Mouse (Mus musculus) kidney, adult 9 months (tissue): ENCODE results near the gene Gm20431.
A peak's percentile ranks its signal among the peaks of the same experiment; 100 is the strongest.

Experiments
- DNase-seq: peaks from one replicate; pipeline ENCODE4 v3.0.0; 2022

Gene Gm20431

DNA sequence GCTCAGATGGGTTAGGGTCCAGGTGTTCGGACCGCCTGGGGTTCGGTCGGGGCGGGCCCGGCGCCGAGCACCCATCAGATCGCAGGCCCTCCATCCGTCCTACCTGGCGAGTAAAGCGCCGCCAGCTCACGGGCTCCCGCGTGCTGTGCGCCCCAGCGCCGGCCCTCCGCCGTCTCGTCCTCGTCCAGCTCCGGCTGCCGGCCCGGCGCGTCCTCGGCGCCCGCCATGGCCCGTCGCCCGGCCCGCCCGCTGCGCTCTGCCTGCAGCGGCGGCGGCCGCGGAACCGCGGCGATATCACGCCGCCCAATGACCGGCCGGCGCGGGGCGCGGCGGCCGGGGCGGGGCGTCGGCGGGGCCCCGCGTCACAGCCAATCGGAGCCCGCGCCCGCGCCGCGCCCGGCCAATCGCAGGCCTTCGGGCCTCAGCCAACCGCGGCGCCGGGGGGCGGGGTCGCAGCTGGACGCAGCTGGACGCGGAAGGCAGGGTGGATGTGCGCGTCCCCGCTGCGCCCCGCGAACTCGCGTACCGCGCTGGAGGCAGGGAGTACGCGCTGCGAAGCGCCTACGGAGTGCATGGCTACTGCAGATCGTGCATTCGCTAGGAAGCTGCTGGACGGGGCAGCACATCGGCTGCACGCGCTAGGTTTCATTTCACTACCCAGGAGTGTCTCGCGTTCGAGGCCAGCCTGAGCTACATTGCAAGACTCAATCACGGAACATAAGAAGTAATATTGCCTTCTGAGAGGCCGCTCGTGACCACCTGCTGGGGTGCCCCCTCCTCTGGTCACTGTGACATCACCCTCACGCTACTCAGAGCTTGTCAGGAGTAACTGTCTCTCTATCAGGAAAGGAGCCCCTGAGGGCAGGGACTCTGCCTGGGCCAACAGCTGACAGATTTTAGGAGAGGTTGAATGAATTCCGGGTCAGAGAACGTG is at the start of gene Gm20431:
Gene Gm20431, minus strand, starts transcription at position 227 of the 934 bp plus-strand sequence.
- peak; percentile 95 for DNase-seq

DNA sequence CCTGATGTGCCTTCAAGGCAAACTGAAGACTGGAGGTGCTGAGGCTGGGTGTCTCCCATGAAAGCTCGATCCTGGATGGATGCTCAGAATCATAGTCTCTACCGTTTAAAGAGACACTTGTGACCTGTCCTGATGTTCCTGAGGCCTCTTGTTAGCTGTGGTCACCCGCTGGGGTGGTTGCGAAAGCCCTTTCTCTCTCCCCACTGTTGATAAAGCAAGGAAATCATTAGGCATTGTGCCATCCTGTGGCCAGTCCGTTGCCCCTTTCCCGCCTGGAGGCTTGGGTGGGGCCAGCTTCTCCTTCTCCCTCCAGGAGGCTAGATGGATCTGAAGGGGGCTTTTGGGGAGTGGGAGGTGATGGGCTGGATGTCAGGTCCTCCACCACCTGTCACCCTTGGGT is 49.3 kb upstream of the Gm20431 start:
- DNase-seq = no peak

DNA sequence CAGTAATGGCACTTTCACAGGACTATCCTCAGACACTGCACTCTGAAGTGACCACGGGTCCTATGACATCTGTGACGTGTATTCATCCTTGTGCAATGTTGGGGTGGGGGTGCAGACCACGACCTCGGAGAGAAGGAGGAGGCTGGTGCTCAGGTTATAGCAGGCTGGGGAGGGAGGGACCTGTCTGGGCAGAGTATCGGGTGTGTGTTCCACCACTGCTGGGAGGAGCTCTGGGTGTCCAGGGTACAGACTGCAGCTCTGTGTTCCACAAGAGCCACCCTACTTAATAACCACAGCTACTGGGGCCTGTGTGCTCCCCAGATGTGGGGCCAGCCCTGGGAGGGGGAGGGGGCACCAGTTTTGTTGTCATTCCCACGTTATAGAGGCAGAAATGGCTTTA is 48.7 kb upstream of the Gm20431 start:
- DNase-seq = no peak

DNA sequence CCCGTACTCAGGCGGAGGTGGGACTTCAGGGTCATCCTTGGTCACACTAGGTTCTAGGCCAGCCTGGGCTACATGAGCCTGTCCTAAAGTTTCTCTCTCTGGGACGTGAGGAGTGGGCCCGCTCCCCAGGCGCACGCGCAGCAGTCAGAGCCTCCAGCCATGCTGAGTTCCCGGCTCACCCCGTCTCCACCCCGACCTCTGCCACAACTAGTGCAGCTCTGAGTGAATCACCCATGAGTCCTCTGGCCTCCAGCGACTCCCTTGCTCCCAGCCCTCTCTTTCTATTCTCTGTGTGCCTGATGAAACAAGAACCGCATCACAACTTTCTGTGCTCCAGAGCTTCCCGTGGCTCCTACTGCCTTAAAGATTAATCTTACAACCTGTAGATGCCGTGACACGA is 47.1 kb upstream of the Gm20431 start:
- no peak for DNase-seq

DNA sequence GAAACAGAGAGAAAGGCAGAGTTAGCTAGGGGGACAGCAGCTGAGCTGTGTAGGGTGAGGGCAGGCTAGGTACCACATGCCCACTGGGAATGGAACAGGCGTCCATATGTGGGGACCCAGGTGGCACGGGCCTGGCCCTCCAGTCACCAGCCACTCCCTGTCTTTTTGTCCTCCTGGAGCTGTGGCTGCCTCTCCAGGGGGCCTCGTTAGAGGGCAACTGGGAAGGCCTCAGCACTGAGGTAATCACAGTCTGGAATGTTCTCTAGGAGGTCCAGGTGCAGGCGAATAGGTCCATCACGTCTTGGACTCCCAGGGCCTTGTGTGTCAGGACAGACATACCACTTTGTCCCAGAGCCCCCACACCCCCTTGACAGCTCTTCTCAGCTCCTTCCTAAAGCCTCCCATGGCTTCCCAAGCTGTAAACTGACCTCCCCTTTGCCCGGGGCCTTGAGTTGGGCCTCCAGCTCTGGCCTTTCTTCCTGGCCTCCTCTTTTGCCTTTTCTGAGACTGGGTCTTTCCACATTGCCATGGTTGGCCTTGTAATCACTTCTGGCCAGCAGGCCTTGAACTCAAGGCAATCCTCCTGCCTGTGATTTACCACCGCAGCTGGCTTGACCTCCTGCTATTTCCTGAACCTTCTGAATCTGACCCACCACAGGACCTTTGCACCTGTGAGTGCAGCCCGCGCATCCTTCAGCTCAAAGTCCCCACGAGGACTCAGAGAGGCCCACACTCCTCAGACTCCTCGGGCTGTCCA is 45.1 kb upstream of the Gm20431 start:
- DNase-seq = no peak

DNA sequence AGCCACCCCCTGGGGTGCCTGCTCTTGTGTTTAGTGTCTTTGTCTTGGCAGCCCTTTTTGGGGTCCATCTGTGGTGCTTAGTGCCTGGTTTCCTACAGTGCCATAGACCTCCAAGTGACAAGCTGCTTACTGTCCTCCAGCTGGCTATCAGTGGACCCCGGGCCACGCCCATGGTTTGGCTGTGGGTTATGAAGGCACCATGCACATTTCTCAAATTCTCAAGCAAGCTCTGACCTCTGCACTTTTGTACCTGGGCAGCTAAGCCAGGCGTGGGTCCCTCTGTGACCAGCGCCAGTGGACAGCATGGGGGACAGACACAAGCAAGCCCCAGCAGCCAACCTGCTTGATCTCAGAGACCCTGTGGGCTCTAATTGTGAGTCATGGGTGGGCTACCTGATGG is 43.1 kb upstream of the Gm20431 start:
- peak; percentile 33 for DNase-seq

DNA sequence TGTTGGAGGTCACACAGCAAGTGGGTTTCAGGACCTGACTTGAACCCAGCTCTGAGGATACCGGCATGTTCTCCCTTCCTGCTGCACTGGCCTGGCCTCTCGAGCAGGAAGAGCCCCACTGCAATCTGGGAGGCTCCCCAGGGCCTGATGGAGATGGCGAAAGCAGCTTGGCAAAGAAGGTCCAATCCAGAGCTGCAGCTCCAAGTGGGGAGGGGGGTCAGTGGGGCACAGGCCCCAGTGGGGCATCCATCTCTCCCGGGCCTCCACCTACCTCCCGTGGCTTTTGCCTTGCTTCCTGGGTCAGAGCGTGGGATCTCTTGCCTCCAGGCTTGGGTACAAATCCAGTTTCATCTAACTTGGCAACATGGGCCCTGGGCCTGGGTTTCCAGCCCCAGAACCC is 40.8 kb upstream of the Gm20431 start:
- no peak for DNase-seq

DNA sequence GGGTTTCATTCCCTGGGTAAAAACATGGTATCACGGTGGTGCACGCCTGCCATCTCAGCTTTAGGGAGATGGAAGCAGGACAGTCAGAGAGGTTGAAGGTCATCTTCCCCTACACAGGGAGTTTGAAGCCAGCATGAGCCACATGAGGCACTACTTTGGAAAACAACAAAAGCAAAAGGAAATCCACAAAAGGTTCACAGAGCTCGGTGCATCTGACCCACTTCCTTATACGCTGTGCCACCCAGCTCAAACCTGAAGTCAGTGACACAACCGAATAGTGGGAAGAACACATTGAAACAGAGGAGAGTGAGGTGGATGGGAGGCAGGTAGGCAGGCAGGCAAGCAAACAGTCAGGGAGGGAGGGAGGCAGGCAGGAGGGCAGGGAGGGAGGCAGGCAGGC is 40.2 kb upstream of the Gm20431 start:
- DNase-seq = no peak

DNA sequence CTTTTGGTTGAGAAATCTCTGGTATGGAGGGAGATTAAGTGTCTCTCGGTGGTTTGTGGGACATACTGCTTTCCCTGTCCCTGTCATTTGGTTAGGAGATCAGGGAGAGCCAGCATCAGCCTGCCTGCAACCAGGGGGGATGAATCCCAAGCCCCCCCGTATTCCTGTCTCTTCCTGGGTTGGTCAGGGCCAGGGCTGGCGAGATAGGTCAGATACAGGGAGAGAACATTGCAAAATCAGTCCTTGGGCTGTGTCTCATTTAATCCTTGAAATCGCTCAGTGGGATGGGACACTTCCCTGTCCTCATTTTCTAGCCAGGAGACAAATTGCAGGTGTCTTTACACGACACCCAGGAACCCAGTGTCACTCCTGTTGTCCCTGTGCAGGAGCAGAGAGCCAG is 38.7 kb upstream of the Gm20431 start:
- no peak for DNase-seq

DNA sequence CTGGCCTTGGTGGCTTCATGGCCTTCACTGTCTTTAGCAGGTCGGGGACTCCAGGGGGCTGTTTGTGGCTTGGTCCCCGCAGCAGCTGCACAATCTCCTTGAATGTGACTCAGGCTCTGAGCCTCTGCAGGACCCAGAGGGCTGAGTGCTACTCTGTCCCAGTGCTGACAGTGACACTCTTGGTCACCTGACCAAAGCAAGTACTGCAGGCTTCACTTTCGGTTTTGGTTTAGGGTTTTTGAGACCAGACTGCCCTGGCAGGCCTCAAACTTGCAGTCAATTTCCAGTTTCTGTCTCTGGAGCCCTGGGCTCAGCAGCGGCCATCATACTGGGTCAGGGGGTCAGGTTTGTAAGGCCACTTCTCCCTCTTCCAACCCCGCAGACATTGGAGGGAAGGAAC is 36.6 kb upstream of the Gm20431 start:
- peak; percentile 76 for DNase-seq

DNA sequence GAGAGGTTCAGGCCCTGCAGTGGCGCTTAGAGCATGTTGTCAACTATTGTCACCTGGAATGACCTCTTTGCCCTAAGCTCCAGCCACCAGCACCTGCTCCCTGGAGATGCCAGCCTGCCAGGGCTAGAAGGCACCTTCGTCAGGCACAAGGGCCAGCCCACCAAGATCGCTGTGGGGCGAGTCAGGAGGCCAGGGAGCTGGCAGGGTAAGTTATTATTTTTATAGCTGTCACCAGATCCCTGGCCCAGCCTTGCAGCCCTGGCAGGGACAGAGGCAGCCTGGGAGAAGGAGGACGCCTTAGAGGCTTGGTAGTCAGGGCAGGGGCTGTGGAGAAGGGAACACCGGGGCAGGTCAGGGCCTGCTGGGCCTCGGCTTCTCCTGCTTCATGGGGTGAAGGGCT is 34.8 kb upstream of the Gm20431 start:
- DNase-seq = no peak

DNA sequence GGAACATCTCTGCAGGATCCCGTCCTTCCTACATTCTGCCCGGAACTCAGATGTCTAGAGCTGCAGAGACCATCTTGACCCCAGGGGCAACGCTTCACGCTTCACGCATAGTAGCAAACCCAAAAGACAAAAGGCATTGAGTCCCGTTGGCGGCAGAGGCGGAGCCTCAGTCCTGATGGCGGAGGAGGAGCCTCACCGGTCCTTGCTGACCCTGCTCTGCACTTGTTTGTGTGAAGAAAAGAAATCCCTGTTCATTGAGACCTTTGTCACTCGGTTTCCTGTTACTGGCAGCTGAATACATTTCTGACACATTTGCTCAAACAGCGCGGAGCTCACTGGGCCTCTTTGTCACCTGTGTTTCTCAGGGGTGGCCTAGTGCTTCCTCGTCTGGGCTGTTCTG is 34.2 kb upstream of the Gm20431 start:
- no peak for DNase-seq

DNA sequence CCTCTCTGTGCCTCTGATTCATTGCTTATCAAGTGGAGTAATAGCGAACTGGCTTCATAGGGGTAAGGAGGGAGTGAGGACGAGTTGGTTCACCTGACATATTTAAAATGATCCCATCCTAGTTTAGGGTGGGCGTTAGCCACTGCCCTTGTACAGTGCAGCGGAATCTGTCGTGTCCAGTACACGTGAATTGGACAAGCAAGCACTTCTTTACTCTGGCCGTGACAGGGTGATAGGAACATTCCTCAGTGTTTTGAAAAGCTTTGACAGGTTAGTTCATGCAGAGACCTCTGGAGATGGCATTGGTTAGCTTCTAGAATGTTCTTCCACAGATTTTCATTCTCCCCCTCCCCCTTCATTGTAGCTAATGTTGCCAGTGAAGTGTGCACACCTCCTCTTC is 33.7 kb upstream of the Gm20431 start:
- DNase-seq = no peak

DNA sequence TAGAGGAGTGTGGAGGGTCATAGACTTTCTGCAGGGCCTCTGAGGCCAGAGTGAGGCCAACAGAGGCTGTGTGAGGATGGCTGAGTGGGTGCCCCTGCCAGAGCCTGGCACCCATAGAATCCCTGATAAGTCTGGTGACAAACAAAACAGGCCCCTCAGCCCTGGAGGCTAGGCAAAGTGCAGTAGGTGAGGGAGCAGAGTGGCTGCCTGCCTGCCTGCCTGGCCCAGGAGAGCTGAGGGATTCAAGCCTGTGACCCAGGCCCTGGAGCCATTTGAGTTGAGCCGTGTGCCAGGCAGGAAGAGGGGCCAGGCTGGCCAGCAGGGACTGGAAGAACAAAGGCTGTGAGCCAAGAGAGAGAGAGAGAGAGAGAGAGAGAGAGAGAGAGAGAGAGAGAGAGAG is 32.9 kb upstream of the Gm20431 start:
- DNase-seq = no peak

DNA sequence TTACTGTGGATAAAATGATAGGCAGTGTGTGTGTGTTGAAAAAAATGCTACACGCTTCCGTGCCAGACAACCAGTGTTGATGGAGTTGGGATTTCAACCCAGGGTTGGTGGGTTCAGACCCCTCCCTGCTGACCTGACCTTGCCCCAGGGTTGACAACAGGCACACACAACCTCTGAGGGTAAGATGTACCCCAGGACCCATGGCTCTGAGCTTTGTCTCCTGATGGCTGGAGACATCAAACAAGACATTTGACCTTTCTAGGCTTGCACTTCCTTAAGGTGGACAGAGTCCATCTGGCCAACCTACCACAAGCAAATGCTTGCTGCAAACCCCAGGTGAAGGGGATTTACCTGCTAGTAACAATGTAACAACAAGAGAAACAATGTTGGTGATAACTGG is 32.2 kb upstream of the Gm20431 start:
- no peak for DNase-seq

DNA sequence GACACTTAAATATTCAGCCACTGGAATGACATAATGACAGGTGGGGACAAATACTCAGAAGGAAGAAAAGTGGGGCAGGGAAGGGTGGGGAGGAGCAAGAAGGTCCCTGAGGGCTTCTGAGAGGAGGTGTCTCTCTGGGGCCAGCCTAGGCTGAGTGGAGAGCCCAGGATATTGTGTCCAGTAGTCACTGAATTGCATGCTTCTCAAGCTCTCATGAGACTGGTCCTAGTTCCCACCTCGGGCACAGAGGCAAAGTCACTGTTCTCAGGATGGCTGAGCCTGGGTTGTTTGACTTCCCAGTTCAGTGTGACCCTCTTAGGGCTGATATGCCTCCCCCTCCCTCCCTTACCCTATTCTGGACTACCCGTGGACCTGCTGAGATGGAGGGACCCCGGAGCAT is 31.5 kb upstream of the Gm20431 start:
- no peak for DNase-seq

DNA sequence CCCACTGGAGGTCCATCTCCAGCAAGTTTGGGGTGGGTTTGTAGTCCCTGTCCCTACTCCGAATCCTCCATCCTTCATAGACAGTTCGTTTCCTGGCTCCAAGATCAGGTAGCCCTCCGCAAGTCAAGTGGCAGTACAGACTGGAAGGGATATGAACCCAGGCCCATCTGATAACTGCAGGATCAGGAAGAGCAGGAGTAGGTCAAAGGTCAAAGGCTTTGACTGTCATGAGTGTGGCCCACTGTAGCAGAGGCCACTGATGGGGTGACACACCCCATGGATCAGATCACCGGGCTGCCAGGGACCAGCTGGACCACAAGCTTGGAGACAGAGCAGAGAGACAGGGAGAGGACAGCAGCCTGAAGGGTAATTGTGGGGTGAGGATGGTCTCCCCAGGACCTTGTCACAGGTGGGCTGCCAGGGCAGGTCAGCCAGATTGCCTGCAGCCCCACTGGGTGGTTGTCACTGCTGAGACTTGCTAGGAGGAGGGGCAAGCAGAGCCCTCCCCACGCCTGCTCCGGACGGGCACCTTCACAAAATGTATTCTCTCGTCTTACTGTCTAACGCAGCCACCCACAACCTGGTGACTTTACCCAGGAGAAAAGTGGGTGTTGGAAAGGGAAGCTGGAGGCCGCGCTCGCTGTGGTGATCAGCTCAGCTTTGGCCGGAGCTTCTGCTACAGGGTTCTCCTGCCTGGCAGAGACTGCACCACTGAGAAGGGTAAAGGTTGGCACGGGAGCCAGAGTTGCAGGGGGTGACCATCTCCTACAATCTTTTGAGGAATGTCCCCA is 30.8 kb upstream of the Gm20431 start:
- DNase-seq = no peak

DNA sequence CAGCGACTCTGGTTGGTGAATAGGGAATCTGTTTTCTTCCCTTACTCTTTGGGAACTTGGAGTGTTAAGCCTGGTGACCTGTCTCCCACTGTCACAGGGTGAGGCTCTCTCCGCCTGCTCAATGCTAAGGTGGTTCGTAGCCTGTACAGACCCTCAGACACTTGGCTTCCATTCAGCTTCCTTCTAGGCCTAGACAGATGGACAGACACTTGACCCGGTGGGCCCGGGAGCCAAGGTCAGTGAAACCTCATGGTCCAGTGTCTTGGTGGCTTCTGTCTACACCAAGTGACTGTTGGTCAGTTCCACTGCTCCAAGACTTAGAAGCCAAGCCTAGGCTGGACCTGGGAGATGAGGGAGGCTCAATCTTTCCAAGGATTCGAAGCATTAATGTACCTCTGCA is 30.1 kb upstream of the Gm20431 start:
- DNase-seq = no peak

DNA sequence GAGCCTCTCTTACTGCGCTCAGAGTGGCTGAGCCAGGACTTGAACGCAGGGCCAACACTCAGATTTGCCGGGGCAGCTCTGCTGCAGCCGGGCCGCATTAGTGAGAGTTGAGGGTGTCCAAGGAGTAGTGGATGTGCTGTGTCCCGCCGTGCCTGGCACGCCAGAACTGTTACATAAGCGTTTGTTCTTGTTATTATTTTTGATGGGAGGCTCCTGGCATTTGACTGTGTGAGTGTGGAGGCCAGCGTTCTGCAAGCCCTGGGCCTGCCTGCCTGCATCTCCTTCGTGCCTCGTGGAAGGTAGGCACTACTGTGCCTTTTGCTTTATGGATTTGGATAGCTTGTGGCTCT is 29.6 kb upstream of the Gm20431 start:
- peak; percentile 70 for DNase-seq

DNA sequence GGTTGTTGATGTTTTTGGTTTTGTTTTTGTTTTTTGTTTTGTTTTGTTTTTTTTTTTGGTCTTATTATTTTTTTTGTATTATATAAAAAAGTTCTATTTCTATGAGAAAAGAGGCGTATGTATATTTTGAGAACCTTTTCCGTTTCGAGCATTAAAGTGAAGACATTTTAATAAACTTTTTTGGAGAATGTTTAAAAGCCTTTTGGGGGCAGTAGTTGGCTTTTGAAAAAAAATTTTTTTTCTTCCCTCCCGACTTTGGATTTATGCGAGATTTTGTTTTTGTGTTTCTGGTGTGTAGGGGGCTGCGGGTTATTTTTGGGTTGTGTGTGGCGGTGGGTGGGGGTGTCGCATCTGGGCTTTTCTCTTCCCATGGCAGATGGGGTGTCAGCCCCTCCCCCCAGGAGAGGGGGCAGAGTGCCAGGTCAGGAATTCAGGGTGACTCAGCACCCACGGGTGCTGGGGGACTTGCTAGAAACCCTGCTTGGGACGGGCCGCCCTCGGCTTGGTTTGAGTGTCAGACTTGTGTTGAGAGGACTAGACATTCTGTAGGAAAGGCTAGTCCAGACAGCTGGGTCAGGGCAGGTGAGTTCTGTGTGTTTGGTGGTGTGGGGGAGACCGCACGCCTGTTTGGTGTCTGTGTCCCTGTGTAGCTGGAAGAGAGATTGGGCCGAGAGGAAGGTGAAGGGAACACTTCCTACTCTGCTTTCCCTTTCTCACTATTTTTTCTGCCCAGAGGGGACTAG is 29.1 kb upstream of the Gm20431 start:
- no peak for DNase-seq

DNA sequence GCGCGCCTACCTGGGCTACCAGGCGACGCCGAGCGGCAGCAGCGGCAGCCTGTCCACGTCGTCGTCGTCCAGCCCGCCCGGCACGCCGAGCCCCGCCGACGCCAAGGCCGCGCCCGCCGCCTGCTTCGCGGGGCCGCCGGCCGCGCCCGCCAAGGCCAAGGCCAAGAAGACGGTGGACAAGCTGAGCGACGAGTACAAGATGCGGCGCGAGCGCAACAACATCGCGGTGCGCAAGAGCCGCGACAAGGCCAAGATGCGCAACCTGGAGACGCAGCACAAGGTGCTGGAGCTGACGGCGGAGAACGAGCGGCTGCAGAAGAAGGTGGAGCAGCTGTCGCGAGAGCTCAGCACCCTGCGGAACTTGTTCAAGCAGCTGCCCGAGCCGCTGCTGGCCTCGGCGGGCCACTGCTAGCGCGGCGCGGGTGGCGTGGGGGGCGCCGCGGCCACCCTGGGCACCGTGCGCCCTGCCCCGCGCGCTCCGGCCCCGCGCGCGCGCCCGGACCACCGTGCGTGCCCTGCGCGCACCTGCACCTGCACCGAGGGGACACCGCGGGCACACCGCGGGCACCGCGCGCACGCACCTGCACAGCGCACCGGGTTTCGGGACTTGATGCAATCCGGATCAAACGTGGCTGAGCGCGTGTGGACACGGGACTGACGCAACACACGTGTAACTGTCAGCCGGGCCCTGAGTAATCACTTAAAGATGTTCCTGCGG is 28.4 kb upstream of the Gm20431 start, which contains the start of gene Tmem189:
Gene Tmem189, minus strand, starts transcription at position 322 of the 718 bp plus-strand sequence.
- DNase-seq = no peak
